In genomic region chr16:23986176-23986575, GRCm38 (mm10) we compare ENCODE assay signal across 7 mouse cellular contexts. TPM values are rescaled to one million over a fixed set of nuclear protein-coding genes. Genes with fewer than 3 reads are reported as not detected.
DNase-seq lines count a peak whose midpoint lies in the region; ATAC-seq and TF ChIP-seq lines count a peak whose summit lies in the region.

No protein-coding gene starts in this region.

- no peaks in the 10 kb centered on the region for H3K9me3 ChIP-seq in forebrain, embryonic 11.5 days (ENCODE audit: control insufficient read depth, low read length)
- H3K9me3 ChIP-seq in intestine, embryonic 15.5 days, result no peaks in the 10 kb centered on the region
- H3K9me3 ChIP-seq in midbrain, embryonic 16.5 days (replicated peaks; ENCODE audit: control insufficient read depth, low read length, poor library complexity, severe bottlenecking), result no peaks in the 10 kb centered on the region

- H3K4me2 ChIP-seq in forebrain, embryonic 11.5 days (ENCODE audit: low read depth, low read length, severe bottlenecking), result 0 out of 2 replicates have a peak overlapping the region, but pooled peaks have one; percentile 24
- peak overlapping the region; percentile 90 for H3K4me2 ChIP-seq in intestine, embryonic 15.5 days (replicated peaks)
- H3K4me2 ChIP-seq in midbrain, embryonic 16.5 days (ENCODE audit: low read length), result peak overlapping the region; percentile 99

- ATAC-seq in forebrain, embryonic 11.5 days (replicated peaks; ENCODE audit: low FRiP score), result no peak
- no peak for ATAC-seq in intestine, embryonic 15.5 days
- ATAC-seq in midbrain, embryonic 16.5 days, result no peak
- no peak for ATAC-seq in megakaryocyte-erythroid progenitor cell, adult 5-6 weeks (replicated peaks; ENCODE audit: low FRiP score, low TSS enrichment, poor library complexity, severe bottlenecking)

- no peaks in the 10 kb centered on the region for H3K27me3 ChIP-seq in thymus, adult 2 months (ENCODE audit: control insufficient read depth, insufficient read depth, low read length)
- peaks cover 23% of the 10 kb centered on the region for H3K27me3 ChIP-seq in forebrain, embryonic 11.5 days (ENCODE audit: control insufficient read depth, insufficient read depth, low read length)
- no peaks in the 10 kb centered on the region for H3K27me3 ChIP-seq in intestine, embryonic 15.5 days (replicated peaks)
- peaks cover 15% of the 10 kb centered on the region for H3K27me3 ChIP-seq in midbrain, embryonic 16.5 days (ENCODE audit: control insufficient read depth, insufficient read depth, low read depth, low read length)

- DNase-seq in thymus, adult 2 months, result no peak
- no peak for DNase-seq in thymus, postnatal 10 days (ENCODE audit: low spot score in 2 of 2)
- no peak for DNase-seq in forebrain, embryonic 11.5 days (ENCODE audit: low spot score)
- DNase-seq in frontal cortex, adult 2 months (ENCODE audit: extremely low spot score in 1 of 2, low spot score in 1 of 2), result no peak

- no peak for TF ChIP-seq CTCF in thymus, adult 2 months (IDR thresholded peaks at IDR 0.05; ENCODE audit: borderline replicate concordance, control insufficient read depth, extremely low read depth, insufficient read depth, low read length, poor library complexity)

- peak overlapping the region; percentile 96 for H3K4me3 ChIP-seq in thymus, adult 2 months (ENCODE audit: control insufficient read depth, insufficient read depth, low read length)
- H3K4me3 ChIP-seq in forebrain, embryonic 11.5 days (ENCODE audit: low read depth, low read length), result no peak overlapping the region; the same call in 1 of the 2 replicates
- peak overlapping the region; percentile 77; the same call in 1 of the 2 replicates for H3K4me3 ChIP-seq in intestine, embryonic 15.5 days (replicated peaks)
- H3K4me3 ChIP-seq in midbrain, embryonic 16.5 days (ENCODE audit: low read depth, low read length), result peak overlapping the region; percentile 15; the same call in 1 of the 2 replicates

- H3K27ac ChIP-seq in thymus, adult 2 months (ENCODE audit: control insufficient read depth, insufficient read depth, low read length), result peak overlapping the region; percentile 93
- no peak overlapping the region for H3K27ac ChIP-seq in forebrain, embryonic 11.5 days (ENCODE audit: low read depth, low read length)
- no peak overlapping the region for H3K27ac ChIP-seq in intestine, embryonic 15.5 days
- no peak overlapping the region; the same call in 1 of the 2 replicates for H3K27ac ChIP-seq in midbrain, embryonic 16.5 days (ENCODE audit: low read length)

- WGBS in thymus, adult 2 months, result 0% methylated on average over 3 of the region's 3 CpGs
- WGBS in forebrain, embryonic 11.5 days, result 4% methylated on average over 2 of the region's 3 CpGs
- WGBS in intestine, embryonic 15.5 days, result 29% methylated on average over 3 of the region's 3 CpGs
- WGBS in midbrain, embryonic 16.5 days, result 10% methylated on average over 3 of the region's 3 CpGs

- TF ChIP-seq POLR2A in thymus, adult 2 months (IDR thresholded peaks at IDR 0.05; ENCODE audit: control insufficient read depth, extremely low read depth, insufficient read depth, low read length, poor library complexity), result no peak

- peaks cover 26% of the 10 kb centered on the region for H3K4me1 ChIP-seq in thymus, adult 2 months (replicated peaks; ENCODE audit: control insufficient read depth, insufficient read depth, low read length)
- peaks cover 14% of the 10 kb centered on the region for H3K4me1 ChIP-seq in forebrain, embryonic 11.5 days (replicated peaks; ENCODE audit: control insufficient read depth, insufficient read depth, low read length)
- H3K4me1 ChIP-seq in intestine, embryonic 15.5 days (replicated peaks), result peaks cover 16% of the 10 kb centered on the region
- peaks cover 43% of the 10 kb centered on the region for H3K4me1 ChIP-seq in midbrain, embryonic 16.5 days (ENCODE audit: control insufficient read depth, insufficient read depth, low read length)

- no peak overlapping the region for H3K9ac ChIP-seq in forebrain, embryonic 11.5 days (ENCODE audit: low read length)
- no peak overlapping the region for H3K9ac ChIP-seq in intestine, embryonic 15.5 days
- H3K9ac ChIP-seq in midbrain, embryonic 16.5 days (ENCODE audit: low read depth, low read length), result no peak overlapping the region

- peaks cover 12% of the 10 kb centered on the region; the same call in 1 of the 2 replicates for H3K36me3 ChIP-seq in thymus, adult 2 months (ENCODE audit: control insufficient read depth, insufficient read depth, low read length)
- H3K36me3 ChIP-seq in forebrain, embryonic 11.5 days (ENCODE audit: control insufficient read depth, insufficient read depth, low read length), result no peaks in the 10 kb centered on the region
- no peaks in the 10 kb centered on the region for H3K36me3 ChIP-seq in intestine, embryonic 15.5 days
- no peaks in the 10 kb centered on the region for H3K36me3 ChIP-seq in midbrain, embryonic 16.5 days (ENCODE audit: control insufficient read depth, insufficient read depth, low read length)

RNA-seq across cellular contexts. Expression of gene Gm37419, which starts 2.1 kb away (rescaled TPM):
- polyA plus RNA-seq in thymus, adult 2 months (2012; rRNA removed), result not detected in 2 replicates
- not detected in 2 replicates for polyA plus RNA-seq in forebrain, embryonic 11.5 days (2014; fragmentation: Nextera tagmentation; extraction: Ambion mirVana)
- not detected in 2 replicates for polyA plus RNA-seq in intestine, embryonic 15.5 days (2015; fragmentation: Nextera tagmentation; extraction: Ambion mirVana)
- not detected in 2 replicates for polyA plus RNA-seq in midbrain, embryonic 16.5 days (2015; fragmentation: Nextera tagmentation; extraction: Ambion mirVana)
- total RNA-seq in megakaryocyte-erythroid progenitor cell, adult 5-6 weeks (2014; fragmentation: Nextera tagmentation), result not detected in 2 replicates
- total RNA-seq in megakaryocyte-erythroid progenitor cell, adult 5-6 weeks (2017), result not detected in 2 replicates
- polyA plus RNA-seq in frontal cortex, adult 2 months (2012; rRNA removed), result not detected in 2 replicates

RNA-seq across cellular contexts. Expression of gene Bcl6, which starts 2.5 kb away (rescaled TPM):
- 103 and 116 TPM in 2 replicates for polyA plus RNA-seq in thymus, adult 2 months (2012; rRNA removed)
- polyA plus RNA-seq in forebrain, embryonic 11.5 days (2014; fragmentation: Nextera tagmentation; extraction: Ambion mirVana), result 0.12 and 0.24 TPM in 2 replicates
- polyA plus RNA-seq in intestine, embryonic 15.5 days (2015; fragmentation: Nextera tagmentation; extraction: Ambion mirVana), result 0.90 and 0.91 TPM in 2 replicates
- 0.31 and 0.60 TPM in 2 replicates for polyA plus RNA-seq in midbrain, embryonic 16.5 days (2015; fragmentation: Nextera tagmentation; extraction: Ambion mirVana)
- 1.2 TPM in 1 of 2 replicates, not detected in the other for total RNA-seq in megakaryocyte-erythroid progenitor cell, adult 5-6 weeks (2014; fragmentation: Nextera tagmentation)
- 0.61 and 1.3 TPM in 2 replicates for total RNA-seq in megakaryocyte-erythroid progenitor cell, adult 5-6 weeks (2017)
- polyA plus RNA-seq in frontal cortex, adult 2 months (2012; rRNA removed), result 19.2 and 20.8 TPM in 2 replicates

RNA-seq across cellular contexts. Expression of gene Rtp2, which starts 54.0 kb away (rescaled TPM):
- polyA plus RNA-seq in thymus, adult 2 months (2012; rRNA removed), result not detected in 2 replicates
- polyA plus RNA-seq in forebrain, embryonic 11.5 days (2014; fragmentation: Nextera tagmentation; extraction: Ambion mirVana), result not detected in 2 replicates
- polyA plus RNA-seq in intestine, embryonic 15.5 days (2015; fragmentation: Nextera tagmentation; extraction: Ambion mirVana), result not detected in 2 replicates
- 0.11 and 0.34 TPM in 2 replicates for polyA plus RNA-seq in midbrain, embryonic 16.5 days (2015; fragmentation: Nextera tagmentation; extraction: Ambion mirVana)
- total RNA-seq in megakaryocyte-erythroid progenitor cell, adult 5-6 weeks (2014; fragmentation: Nextera tagmentation), result not detected in 2 replicates
- not detected in 2 replicates for total RNA-seq in megakaryocyte-erythroid progenitor cell, adult 5-6 weeks (2017)
- polyA plus RNA-seq in frontal cortex, adult 2 months (2012; rRNA removed), result 0.48 and 0.55 TPM in 2 replicates

Comparison
In these comparisons a context has a peak if more than half of its experiments do, and no peak if none do; other contexts are left out.
1. H3K4me2 ChIP-seq: peak in every context shown above with its lines; median percentile 99 in midbrain, embryonic 16.5 days; 90 in intestine, embryonic 15.5 days; 24 in forebrain, embryonic 11.5 days.
2. RNA of gene Bcl6, which starts 2.5 kb away (polyA plus RNA-seq): 103 to 116 TPM in thymus, adult 2 months and 19.2 to 20.8 TPM in frontal cortex, adult 2 months; 0.90 to 0.91 TPM in intestine, embryonic 15.5 days, 0.31 to 0.60 TPM in midbrain, embryonic 16.5 days and 0.12 to 0.24 TPM in forebrain, embryonic 11.5 days; every median in the first group is over 10 times any median in the second.